Mouse (Mus musculus): ENCODE results near the gene Il25. TPM values are rescaled to one million over a fixed set of nuclear protein-coding genes. Genes with fewer than 3 reads are reported as not detected.

Gene Il25
- polyA plus RNA-seq, 1 experiment from 2014 or later = 0.14 TPM

DNA sequence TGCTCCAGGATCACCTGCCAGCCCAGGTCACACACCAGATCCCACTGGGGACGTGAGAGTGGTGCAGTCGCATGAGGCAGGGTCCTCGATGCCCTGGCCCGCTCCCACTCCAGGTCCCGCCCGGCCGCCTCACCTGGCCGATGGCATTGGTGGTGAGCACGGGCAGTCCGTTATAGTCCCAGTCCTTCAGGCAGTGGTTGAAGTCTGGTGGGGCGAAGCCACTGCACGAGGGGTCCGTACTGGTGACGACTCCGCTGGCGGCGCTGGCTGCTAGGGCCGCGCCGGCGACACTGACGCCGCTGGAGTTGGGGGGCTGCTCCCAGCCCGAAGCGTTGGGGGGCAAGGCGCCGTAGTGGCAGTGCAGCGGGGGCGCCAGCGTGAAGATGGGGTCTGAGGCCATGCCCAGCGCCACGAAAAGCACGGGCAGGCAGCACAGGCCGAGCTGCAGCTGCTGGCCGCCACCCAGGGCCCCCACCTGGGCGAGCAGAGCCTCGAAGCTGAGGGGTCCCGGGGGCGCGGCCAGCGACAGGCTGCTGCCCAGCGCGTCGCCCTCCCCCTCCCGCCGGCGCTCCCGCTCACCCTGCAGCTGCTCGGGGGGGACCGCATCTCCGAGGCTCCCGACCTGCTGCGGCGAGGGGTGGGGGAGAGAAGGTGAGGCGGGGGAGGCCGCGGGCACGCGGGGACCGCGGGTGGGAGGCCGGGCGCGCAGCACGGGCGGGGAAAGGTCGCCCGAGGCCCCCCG lies 20.2 kb upstream of the Il25 start:
- H3K4me1 ChIP-seq = peaks cover 26% of the 10 kb centered on the region
- WGBS = 3% methylated on average over 67 of the region's 69 CpGs
- H3K27ac ChIP-seq = peak overlapping the region; percentile 95
- peak overlapping the region; percentile 95 for H3K4me3 ChIP-seq
- H3K9me3 ChIP-seq (replicated peaks) = no peaks in the 10 kb centered on the region
- 0 out of 2 replicates have a peak, but pooled peaks cover 5% of the 10 kb centered on the region for H3K27me3 ChIP-seq (ENCODE audit: low read depth, poor library complexity, severe bottlenecking)
- H3K36me3 ChIP-seq = peaks cover 61% of the 10 kb centered on the region
- peak; percentile 63 for DNase-seq (ENCODE audit: low spot score)

DNA sequence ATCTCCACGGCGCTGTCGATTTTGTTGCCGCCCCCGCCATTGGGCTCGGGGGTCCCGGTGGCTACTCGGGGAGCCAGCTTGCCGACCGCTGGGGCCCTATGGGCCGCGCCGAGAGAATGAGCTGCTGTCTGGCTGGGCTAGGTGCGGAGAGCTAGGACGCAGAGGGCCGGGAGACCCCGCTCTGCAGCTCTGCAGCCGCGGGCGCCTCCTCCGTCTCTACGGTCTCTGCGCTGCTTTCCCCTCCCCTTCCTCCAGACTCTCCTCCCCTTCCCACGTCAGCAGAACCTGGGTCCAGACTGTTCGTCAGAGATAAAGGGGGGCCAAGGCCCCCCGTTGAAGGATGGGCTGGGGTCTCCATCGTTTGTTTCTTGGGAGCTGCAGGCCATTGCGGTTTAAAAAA lies 19.6 kb upstream of the Il25 start, which contains the start of gene Slc22a17:
TSS of gene Slc22a17 (minus strand) at position 247 of the 400 bp plus-strand sequence.
- Histone ChIP-seq H3K36me3 (peaks cover 61% of the 10 kb centered on the region), H3K27ac (peak within 1 kb of the TSS; percentile 95), H3K4me3 (peak within 1 kb of the TSS; percentile 95), H3K4me1 (peaks cover 26% of the 10 kb centered on the region), H3K27me3 (ENCODE audit: low read depth, poor library complexity, severe bottlenecking) (0 out of 2 replicates have a peak, but pooled peaks cover 5% of the 10 kb centered on the region), H3K9me3 (replicated peaks) (no peaks in the 10 kb centered on the region)
- DNase-seq (ENCODE audit: low spot score) = peak; percentile 82
- under 1% methylated on average over 28 of the region's 28 CpGs for WGBS

DNA sequence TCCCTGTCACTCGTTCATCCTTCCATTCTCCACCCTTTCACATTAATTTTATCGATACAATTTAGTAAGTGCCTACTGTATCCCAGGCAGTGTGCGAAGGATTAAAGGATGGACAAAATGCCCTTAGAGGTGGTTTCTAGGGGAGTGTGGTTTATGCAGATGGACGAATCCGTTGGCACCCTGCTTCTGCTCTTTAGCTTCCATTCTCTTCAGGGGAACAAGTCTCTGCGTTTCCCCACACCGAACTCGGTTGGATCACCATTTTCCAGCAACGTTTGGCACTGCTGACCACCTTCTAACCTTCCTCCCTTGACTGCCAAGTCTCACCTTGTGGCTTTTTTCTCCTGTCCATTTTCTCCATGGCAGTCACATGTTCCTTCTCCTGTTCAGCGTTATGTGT lies 19.2 kb upstream of the Il25 start:
- Histone ChIP-seq H3K4me3 (peak overlapping the region; percentile 95), H3K27me3 (ENCODE audit: low read depth, poor library complexity, severe bottlenecking) (0 out of 2 replicates have a peak, but pooled peaks cover 5% of the 10 kb centered on the region), H3K4me1 (peaks cover 26% of the 10 kb centered on the region), H3K36me3 (peaks cover 61% of the 10 kb centered on the region), H3K9me3 (replicated peaks) (no peaks in the 10 kb centered on the region), H3K27ac (peak overlapping the region; percentile 95)
- WGBS = 22% methylated on average over 10 of the region's 10 CpGs
- no peak for DNase-seq (ENCODE audit: low spot score)

DNA sequence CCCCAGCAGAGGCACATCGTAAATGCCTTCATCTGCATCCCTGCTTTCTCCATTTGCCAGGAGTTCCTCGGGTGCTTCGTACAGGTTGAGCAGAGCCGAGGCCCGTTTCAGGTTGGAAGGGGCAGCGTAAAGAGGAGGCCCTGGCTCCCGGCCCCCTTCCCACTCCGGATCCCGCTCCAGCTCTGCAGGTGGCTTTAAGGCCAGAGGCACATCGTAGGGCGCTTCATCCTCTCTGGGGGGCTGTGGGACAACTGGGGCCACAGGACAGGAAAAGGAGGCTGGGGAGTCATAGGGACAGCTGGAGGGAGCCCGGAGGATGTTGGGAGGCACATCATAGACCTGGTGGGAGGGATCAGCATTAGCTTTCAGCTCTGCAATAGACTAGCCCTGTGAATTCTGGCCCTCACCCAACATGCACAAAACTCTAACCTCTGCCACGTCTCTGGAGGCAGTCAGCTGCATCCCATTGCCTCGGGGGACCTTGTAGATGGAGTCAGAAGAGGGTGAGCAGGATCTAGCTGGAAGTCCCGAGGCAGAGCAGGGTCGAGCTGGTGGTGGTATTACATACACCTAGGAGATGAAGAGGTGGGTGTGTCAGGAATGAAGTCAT lies 12.3 kb upstream of the Il25 start:
- DNase-seq (ENCODE audit: low spot score) = no peak
- WGBS = 93% methylated on average over 16 of the region's 16 CpGs
- peaks cover 16% of the 10 kb centered on the region for H3K9me3 ChIP-seq (replicated peaks)
- peaks cover 80% of the 10 kb centered on the region for H3K36me3 ChIP-seq
- H3K4me1 ChIP-seq = peaks cover 20% of the 10 kb centered on the region
- H3K27me3 ChIP-seq (ENCODE audit: low read depth, poor library complexity, severe bottlenecking) = no peaks in the 10 kb centered on the region
- H3K27ac ChIP-seq = no peak overlapping the region
- no peak overlapping the region for H3K4me3 ChIP-seq

GRCm38 (mm10) chr14:54924641-54925348 lies 7.7 kb upstream of the Il25 start:
- Histone ChIP-seq H3K4me1 (peaks cover 51% of the 10 kb centered on the region), H3K4me3 (peak overlapping the region; percentile 71), H3K36me3 (peaks cover 36% of the 10 kb centered on the region), H3K9me3 (replicated peaks) (peaks cover 16% of the 10 kb centered on the region), H3K27ac (peak overlapping the region; percentile 99), H3K27me3 (ENCODE audit: low read depth, poor library complexity, severe bottlenecking) (peaks cover 4% of the 10 kb centered on the region; the same call in 1 of the 2 replicates)
- peak; percentile 65 for DNase-seq (ENCODE audit: low spot score)
- WGBS = 12% methylated on average over 7 of the region's 7 CpGs

- H3K36me3 ChIP-seq = peaks cover 27% of the 10 kb centered on the region
- peaks cover 4% of the 10 kb centered on the region; the same call in 1 of the 2 replicates for H3K27me3 ChIP-seq (ENCODE audit: low read depth, poor library complexity, severe bottlenecking)
- peaks cover 15% of the 10 kb centered on the region for H3K9me3 ChIP-seq (replicated peaks)
- H3K4me3 ChIP-seq = peak within 1 kb of the TSS; percentile 71
- WGBS = 1% methylated on average over 57 of the region's 57 CpGs
- peak within 1 kb of the TSS; percentile 99 for H3K27ac ChIP-seq
- H3K4me1 ChIP-seq = peaks cover 58% of the 10 kb centered on the region
- DNase-seq (ENCODE audit: low spot score) = peak; percentile 80
Observed at GRCm38 (mm10) chr14:54925349-54926342, 6.8 kb upstream of the Il25 start, which contains the start of gene Efs. Efs (minus strand) TSS chr14:54926126.

- Histone ChIP-seq H3K4me1 (peaks cover 59% of the 10 kb centered on the region), H3K36me3 (peaks cover 18% of the 10 kb centered on the region), H3K4me3 (peak overlapping the region; percentile 71), H3K9me3 (replicated peaks) (peaks cover 5% of the 10 kb centered on the region; the same call in 1 of the 2 replicates), H3K27me3 (ENCODE audit: low read depth, poor library complexity, severe bottlenecking) (peaks cover 4% of the 10 kb centered on the region; the same call in 1 of the 2 replicates), H3K27ac (peak overlapping the region; percentile 99)
- peak; percentile 90 for DNase-seq (ENCODE audit: low spot score)
- under 1% methylated on average over 57 of the region's 58 CpGs for WGBS
Observed at GRCm38 (mm10) chr14:54926401-54927158, 5.9 kb upstream of the Il25 start.

GRCm38 (mm10) chr14:54927296-54927695 lies 5.2 kb upstream of the Il25 start:
- H3K4me3 ChIP-seq = peak overlapping the region; percentile 71
- no peak for DNase-seq (ENCODE audit: low spot score)
- peak overlapping the region; percentile 99 for H3K27ac ChIP-seq
- H3K9me3 ChIP-seq (replicated peaks) = no peaks in the 10 kb centered on the region
- WGBS = 3% methylated on average over 7 of the region's 7 CpGs
- H3K36me3 ChIP-seq = peaks cover 11% of the 10 kb centered on the region
- peaks cover 59% of the 10 kb centered on the region for H3K4me1 ChIP-seq
- peaks cover 4% of the 10 kb centered on the region; the same call in 1 of the 2 replicates for H3K27me3 ChIP-seq (ENCODE audit: low read depth, poor library complexity, severe bottlenecking)

- Histone ChIP-seq H3K4me3 (no peak overlapping the region), H3K4me1 (peaks cover 57% of the 10 kb centered on the region), H3K36me3 (no peaks in the 10 kb centered on the region), H3K27ac (peak overlapping the region; percentile 42; the same call in 1 of the 2 replicates), H3K9me3 (replicated peaks) (no peaks in the 10 kb centered on the region), H3K27me3 (ENCODE audit: low read depth, poor library complexity, severe bottlenecking) (peaks cover 4% of the 10 kb centered on the region; the same call in 1 of the 2 replicates)
- 80% methylated on average over 5 of the region's 5 CpGs for WGBS
- no peak for DNase-seq (ENCODE audit: low spot score)
Observed at GRCm38 (mm10) chr14:54929801-54930200, 2.7 kb upstream of the Il25 start.

GRCm38 (mm10) chr14:54930431-54930830 lies 2.1 kb upstream of the Il25 start:
- H3K4me1 ChIP-seq = peaks cover 51% of the 10 kb centered on the region
- H3K27ac ChIP-seq = peak overlapping the region; percentile 42; the same call in 1 of the 2 replicates
- H3K4me3 ChIP-seq = no peak overlapping the region
- 21% methylated on average over 2 of the region's 2 CpGs for WGBS
- no peaks in the 10 kb centered on the region for H3K36me3 ChIP-seq
- no peaks in the 10 kb centered on the region for H3K9me3 ChIP-seq (replicated peaks)
- no peak for DNase-seq (ENCODE audit: low spot score)
- peaks cover 4% of the 10 kb centered on the region; the same call in 1 of the 2 replicates for H3K27me3 ChIP-seq (ENCODE audit: low read depth, poor library complexity, severe bottlenecking)

Measured in limb, embryonic 10.5 days (tissue).